Mouse (Mus musculus) kidney, adult 9 months (tissue): ENCODE measurements around the gene Igsf6.
"Not testable (repeated sequence)": the region's sequence is repeated elsewhere in the genome, so short reads cannot be mapped to it uniquely, and the experiment has no call there.

Experiments
- DNase-seq: peaks from one replicate; pipeline ENCODE4 v3.0.0; 2022

The Igsf6 gene

GRCm38 (mm10) chr7:121047624-121048023 is 26.7 kb downstream of the Igsf6 start:
- DNase-seq, result no peak

GRCm38 (mm10) chr7:121045671-121046453 is 28.5 kb downstream of the Igsf6 start:
- peak; percentile 48 for DNase-seq

GRCm38 (mm10) chr7:121044251-121044650 is 30.1 kb downstream of the Igsf6 start:
- DNase-seq, result no peak

- no peak for DNase-seq
Measured at GRCm38 (mm10) chr7:121043510-121043909, 30.9 kb downstream of the Igsf6 start.

DNA sequence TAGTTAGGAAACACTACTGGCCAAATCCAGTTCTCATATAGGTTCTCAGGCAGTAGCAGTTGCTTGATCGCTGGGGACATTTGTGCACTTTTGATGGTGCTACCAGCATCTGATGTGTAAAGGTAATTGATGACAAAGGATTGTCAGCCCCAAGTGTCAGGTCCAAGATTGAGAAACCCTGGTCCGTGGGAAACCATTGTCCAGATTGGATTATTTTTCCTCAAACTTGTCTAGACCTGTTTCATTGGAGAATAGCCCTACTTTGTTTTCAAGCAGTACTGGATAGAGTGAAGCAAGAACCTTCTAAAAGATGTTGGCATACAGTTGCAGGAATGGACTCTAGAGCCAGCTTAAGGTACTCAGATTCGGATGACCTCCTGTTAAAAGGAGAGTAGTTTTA is 31.4 kb downstream of the Igsf6 start:
- no peak for DNase-seq

DNA sequence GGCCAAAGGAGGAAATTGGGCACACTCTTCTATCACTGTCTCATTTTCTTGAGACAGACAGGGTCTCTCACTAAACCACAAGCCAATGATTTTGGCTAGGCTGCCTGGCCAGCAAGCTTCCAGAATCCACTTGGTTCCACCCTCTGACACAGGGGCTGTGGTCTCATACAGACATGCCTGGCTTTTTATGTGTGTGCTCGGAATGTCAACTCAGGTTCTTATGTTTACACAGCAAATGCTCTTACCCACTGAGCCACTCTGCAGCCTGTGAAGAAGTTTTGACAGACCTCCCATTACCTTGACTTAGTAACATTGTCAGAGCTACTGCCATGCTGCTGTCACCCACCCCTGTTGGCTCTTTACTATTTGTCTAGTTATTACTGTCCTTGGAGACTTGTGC is 32.4 kb downstream of the Igsf6 start:
- no peak for DNase-seq

DNA sequence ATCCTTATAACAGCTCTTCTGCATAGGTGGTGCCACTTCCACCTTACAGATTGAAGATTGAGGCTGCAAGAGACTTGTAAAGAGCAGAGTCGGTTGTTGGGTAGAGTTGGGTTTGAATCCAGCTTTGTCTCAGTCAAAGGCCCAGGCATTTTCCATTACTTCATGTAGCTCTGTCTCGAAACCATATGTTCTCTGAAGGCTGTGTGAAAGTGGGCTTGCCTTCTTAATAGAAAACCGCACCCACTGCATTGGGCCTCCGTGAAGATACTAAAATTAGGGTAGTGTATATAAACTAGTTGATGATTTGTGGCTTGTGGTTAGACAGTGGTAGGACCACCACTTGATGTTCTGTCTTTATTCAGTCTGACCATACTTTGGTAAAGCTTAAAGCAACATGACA is 33.8 kb downstream of the Igsf6 start:
- DNase-seq, result no peak

DNA sequence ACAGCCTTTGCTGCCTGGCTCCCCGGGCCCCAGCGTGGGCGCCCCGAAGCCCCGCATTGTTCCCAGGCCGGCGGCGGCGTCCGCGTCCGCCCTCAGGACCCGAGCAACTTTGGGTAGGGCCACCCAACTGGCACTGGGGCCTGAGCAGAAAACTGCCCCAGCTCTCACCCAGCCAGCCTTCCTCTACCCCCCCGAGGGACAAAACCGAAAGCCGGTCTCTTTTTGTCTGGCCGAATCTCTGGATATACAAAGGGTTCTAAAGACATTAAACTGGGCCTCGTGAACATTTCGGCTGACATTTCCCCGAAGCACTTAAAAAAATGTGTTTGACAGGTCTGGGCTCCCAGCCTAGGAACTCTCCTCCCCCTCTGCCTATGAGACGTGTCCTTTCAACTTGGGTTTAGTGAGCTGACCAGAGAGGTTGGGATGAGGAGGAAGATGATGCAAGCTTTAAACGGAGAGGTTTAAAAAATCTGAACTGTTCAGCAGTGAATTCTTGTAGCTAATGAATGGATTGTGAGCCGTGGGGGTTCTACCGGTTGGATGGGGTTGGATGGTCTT is 39.1 kb downstream of the Igsf6 start:
- peak; percentile 60 for DNase-seq

- DNase-seq, result no peak
Measured at GRCm38 (mm10) chr7:121034701-121035141, 39.7 kb downstream of the Igsf6 start.

DNA sequence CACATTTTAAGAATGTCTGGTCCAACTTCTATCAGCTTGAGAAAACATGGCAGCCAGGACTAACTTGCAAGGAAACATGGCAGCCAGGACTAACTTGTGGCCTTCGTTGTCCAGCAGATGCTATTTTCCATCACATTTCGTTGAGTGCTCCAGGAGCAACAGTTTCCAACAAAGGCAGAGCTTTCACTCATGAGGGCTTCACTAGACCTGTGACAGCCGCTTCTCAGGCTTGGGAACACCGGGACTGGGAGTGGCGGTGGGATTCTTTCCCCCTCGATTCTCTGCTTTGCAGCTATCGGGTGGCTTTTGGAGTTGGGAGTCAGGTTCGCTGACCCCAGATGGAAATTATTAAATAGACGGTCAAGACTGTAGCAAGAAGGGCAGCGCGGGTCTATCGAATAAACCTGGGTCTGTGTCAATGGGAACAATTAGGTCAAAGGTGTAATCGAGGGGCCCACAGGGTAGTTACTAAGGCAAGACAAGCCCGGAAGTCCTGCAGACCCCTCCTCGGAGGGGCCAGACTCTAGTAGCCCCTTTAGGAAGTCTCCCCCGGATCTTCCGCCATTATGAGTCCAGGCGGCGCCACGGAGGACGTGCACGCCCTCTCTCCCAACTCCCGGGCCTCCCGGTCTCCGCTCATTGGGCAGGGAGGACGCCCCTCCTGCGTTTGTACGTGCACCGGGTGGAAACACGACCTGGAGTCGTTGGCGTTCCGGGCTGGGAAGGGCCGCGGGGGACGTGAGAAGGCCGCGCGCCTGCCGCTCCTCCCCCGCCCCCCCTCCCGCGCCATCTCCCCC is 40.3 kb downstream of the Igsf6 start, which contains the start of gene Mettl9:
TSS of gene Mettl9 (plus strand) at position 590 of the 797 bp plus-strand sequence.
- peak; percentile 95 for DNase-seq

DNA sequence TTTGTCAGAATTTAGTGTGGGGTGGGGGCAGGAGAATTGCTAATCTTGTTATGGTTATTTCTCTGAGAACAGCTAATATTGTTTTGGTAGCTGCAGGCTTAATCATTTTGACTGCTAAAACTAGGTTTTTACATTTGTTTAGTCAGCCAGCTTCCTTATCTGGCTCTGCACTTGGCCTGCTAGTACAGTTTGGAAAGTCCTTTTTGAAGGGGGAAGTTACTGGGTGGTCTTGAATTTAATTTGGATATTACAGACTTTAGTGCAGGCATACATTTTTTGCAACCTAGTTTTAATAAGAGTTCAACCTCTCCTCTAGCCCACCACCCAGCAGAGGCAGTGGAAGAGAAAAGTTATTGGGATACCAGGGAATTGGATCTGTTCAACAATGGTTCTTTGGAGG is 44.4 kb downstream of the Igsf6 start:
- not testable (repeated sequence) for DNase-seq

DNA sequence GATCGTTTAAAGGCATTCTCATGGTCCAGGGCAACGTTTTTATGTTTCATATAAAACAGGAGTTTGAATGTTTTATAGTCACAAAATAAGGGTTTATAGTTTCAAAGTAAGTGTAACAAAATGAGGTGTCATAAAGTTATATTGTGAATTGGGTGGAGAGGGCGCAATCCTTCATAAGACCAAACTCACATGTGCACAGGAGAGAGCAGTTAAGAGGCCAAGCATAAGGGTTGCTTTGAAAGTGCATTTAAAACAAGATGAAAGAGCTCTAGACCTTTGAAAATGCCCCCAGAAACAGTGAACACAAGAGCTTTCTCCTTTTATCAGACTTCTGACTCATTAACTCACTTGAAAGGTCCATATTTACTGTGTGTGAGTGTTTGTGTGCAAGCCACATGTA is 48.1 kb downstream of the Igsf6 start:
- no peak for DNase-seq

GRCm38 (mm10) chr7:121025221-121026008 is 49.0 kb downstream of the Igsf6 start:
- DNase-seq, result no peak

DNA sequence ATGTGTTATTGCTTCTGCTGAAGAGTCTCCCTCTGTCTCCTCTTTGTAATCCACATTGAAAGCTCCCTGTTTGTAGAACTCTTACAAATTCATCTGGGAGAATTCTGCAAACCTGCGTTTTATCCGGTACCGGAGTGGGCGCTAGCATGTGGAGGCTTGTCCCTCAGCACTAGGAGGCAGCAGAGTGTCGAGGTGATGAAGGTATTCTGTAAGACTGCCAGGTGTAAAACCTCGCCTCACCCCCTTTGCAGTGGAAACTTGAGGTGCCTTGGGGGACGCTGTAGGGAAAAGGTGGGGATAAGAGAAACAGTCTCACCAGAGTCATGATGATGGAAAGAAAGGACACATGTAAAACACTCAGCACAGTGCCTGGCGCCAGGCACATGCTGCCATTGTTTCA is 54.1 kb downstream of the Igsf6 start:
- DNase-seq, result peak; percentile 54

DNA sequence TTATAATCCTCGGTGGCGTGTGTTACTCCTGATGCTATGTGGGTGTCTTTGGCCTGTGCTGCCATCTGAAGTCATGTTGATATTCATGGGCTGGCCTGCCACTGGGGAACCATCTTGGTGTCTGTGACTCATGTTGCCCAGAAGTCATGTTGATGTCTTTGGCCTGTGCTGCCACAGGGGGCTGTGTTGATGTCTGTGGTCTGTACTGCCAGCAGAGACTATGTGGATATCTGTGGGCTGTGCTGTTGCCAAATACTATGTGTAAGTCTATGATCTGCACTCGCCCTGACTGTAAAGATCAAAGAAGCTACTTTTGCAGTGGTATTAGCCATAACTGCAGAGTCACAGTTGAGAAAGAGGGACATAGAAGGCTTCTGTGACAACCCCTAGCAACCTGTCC is 55.6 kb downstream of the Igsf6 start:
- DNase-seq, result no peak

DNA sequence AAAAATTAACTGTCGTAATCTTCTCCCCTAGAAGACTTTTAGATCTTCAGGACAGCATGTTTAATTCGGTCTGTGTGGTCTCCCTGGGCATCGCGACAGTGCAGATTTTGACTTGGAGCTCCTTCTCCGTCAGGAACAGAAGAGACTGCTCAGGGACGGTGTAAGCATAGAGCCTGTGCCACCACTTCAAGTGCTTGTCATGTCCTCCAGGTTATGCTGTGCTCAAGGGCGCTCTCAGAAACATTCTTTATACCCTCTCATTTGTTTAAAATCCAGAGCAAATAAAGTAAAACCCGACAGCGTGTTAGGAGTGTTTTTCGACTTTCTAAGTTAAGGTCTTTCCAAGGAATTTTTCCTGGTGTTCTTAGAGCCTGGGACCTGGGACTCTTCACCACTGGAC is 59.9 kb downstream of the Igsf6 start:
- no peak for DNase-seq
